Mouse (Mus musculus) cortical plate, adult 2 months (tissue): Measurements from ENCODE around the gene Nme3.
A peak's percentile ranks its signal among the peaks of the same experiment; 100 is the strongest.

Experiments
- CTCF ChIP-seq: fragments of 200-500 bp; IDR thresholded peaks from 2 replicates; pipeline ENCODE4 v1.5.1; 2011; ENCODE audit warnings: mild to moderate bottlenecking, control low read depth, low read length; ENCODE audit not compliant: insufficient read depth; ENCODE audit errors: extremely low read depth
- POLR2A ChIP-seq: fragments of 200-500 bp; IDR thresholded peaks from 2 replicates; pipeline ENCODE4 v1.6.1; 2011; ENCODE audit warnings: mild to moderate bottlenecking, low read length, control low read depth; ENCODE audit not compliant: insufficient read depth; ENCODE audit errors: extremely low read depth

- TF ChIP-seq POLR2A (peak; percentile 75), CTCF (no peak)
Observed at GRCm38 (mm10) chr17:24894995-24895547, 1.2 kb upstream of the Nme3 start, which contains the start of the genes Eme2 and Mrps34.
